9 mouse cellular contexts compared by ENCODE assay signal in the genomic region with DNA sequence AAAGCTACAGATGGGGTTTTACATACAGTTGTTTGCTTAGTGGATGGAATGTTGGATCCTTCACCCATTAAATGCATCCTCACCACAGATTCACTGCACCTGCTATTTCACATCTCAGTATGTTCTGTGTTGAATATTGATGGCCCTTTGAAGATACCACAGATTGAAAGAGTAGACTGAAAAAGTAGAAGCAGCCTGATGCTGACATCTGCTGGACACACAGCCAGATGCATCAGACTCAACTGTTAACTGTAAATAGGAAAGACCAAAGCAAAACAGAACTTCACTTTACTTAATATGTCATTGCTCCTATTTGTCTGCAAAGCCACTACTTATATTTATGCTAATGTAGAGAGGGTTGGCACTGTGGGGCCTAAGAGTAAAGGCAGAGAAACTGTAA.
DNase-seq lines count a peak whose midpoint lies in the region; ATAC-seq and TF ChIP-seq lines count a peak whose summit lies in the region.
"Had no signal": no experiment of that assay in that cellular context is flagged by ENCODE, and none has a peak within 500 bp of the region (broad histone marks: within the 10 kb centered on the region; RNA-seq: fewer than 3 reads in every experiment).

No protein-coding gene starts in this region.

- in situ Hi-C loops in CH12.LX (cut with MboI; ENCODE audit: low pct_ligation_motif_present, low pct_unique_long_range_greater_than_20kb, low sequenced_read_pairs) = loop anchor here (10.0 kb wide), 1 partner anchor 215 kb away; no protein-coding TSS in a partner anchor

- no peak overlapping the region for H3K4me2 ChIP-seq in forebrain, embryonic 11.5 days (ENCODE audit: low read depth, low read length, severe bottlenecking)
- no peak overlapping the region for H3K4me2 ChIP-seq in CH12.LX (ENCODE audit: insufficient read depth, low read depth, poor library complexity, severe bottlenecking)
- no peak overlapping the region for H3K4me2 ChIP-seq in hindbrain, embryonic 14.5 days (replicated peaks)

- H3K9ac ChIP-seq in forebrain, embryonic 11.5 days (ENCODE audit: low read length) = no peak overlapping the region
- H3K9ac ChIP-seq in CH12.LX (ENCODE audit: insufficient read depth, low read depth) = no peak overlapping the region
- H3K9ac ChIP-seq in hindbrain, embryonic 14.5 days = no peak overlapping the region

- H3K79me2 ChIP-seq in CH12.LX (replicated peaks; ENCODE audit: control insufficient read depth, extremely low read depth, insufficient read depth, poor library complexity, severe bottlenecking) = no peaks in the 10 kb centered on the region

- H3K4me1 ChIP-seq in forebrain, embryonic 11.5 days (replicated peaks; ENCODE audit: control insufficient read depth, insufficient read depth, low read length) = no peaks in the 10 kb centered on the region
- no peaks in the 10 kb centered on the region for H3K4me1 ChIP-seq in forebrain, embryonic 10.5 days
- H3K4me1 ChIP-seq in CH12.LX (ENCODE audit: control insufficient read depth in 1 of 2, insufficient read depth in 2 of 2) = no peaks in the 10 kb centered on the region
- no peaks in the 10 kb centered on the region for H3K4me1 ChIP-seq in hindbrain, embryonic 14.5 days (replicated peaks; ENCODE audit: control insufficient read depth, insufficient read depth, low read length)
- H3K4me1 ChIP-seq: megakaryocyte, embryonic 14.5 days had no signal

- ATAC-seq in forebrain, embryonic 11.5 days (replicated peaks; ENCODE audit: low FRiP score) = peak; percentile 49; the same call in 1 of the 2 replicates
- ATAC-seq in common myeloid progenitor, adult 5-6 weeks (replicated peaks; ENCODE audit: low read depth, poor library complexity, severe bottlenecking) = peak; percentile 76
- ATAC-seq in hindbrain, embryonic 14.5 days (ENCODE audit: low FRiP score) = peak; percentile 77

- no peak for DNase-seq in forebrain, embryonic 11.5 days (ENCODE audit: low spot score)
- DNase-seq in forebrain, embryonic 10.5 days (ENCODE audit: extremely low spot score, low spot score) = no peak
- peak; percentile 54 for DNase-seq in CH12.LX (ENCODE audit: extremely low read depth)
- peak; percentile 81 for DNase-seq in hindbrain, embryonic 14.5 days (ENCODE audit: low spot score)
- peak; percentile 38 for DNase-seq in mesoderm, embryonic 11.5 days (ENCODE audit: low read depth, low spot score)
- no peak for DNase-seq in spleen, postnatal 36 days (ENCODE audit: low spot score in 2 of 2)
- no peak for DNase-seq in thymus, postnatal 4 days

- TF ChIP-seq POLR2A in CH12.LX (IDR thresholded peaks at IDR 0.05; ENCODE audit: low read depth, low read length) = no peak

- dilution Hi-C loops in CH12.LX (cut with MboI; ENCODE audit: extremely low pct_ligation_motif_present, extremely low pct_unique_long_range_greater_than_20kb, low sequenced_read_pairs) = no loop called here

- H3K27ac ChIP-seq in forebrain, embryonic 11.5 days (ENCODE audit: low read depth, low read length) = no peak overlapping the region
- H3K27ac ChIP-seq in forebrain, embryonic 10.5 days = no peak overlapping the region
- no peak overlapping the region for H3K27ac ChIP-seq in CH12.LX (ENCODE audit: insufficient read depth, low read depth)
- H3K27ac ChIP-seq in hindbrain, embryonic 14.5 days = no peak overlapping the region

- H3K27me3 ChIP-seq in forebrain, embryonic 11.5 days (ENCODE audit: control insufficient read depth, insufficient read depth, low read length) = no peaks in the 10 kb centered on the region
- H3K27me3 ChIP-seq in forebrain, embryonic 10.5 days (ENCODE audit: poor library complexity, severe bottlenecking) = no peaks in the 10 kb centered on the region
- no peaks in the 10 kb centered on the region for H3K27me3 ChIP-seq in CH12.LX (replicated peaks)
- H3K27me3 ChIP-seq in hindbrain, embryonic 14.5 days (ENCODE audit: control insufficient read depth, insufficient read depth, low read length) = no peaks in the 10 kb centered on the region
- H3K27me3 ChIP-seq: megakaryocyte, embryonic 14.5 days had no signal

- no peak overlapping the region for H3K4me3 ChIP-seq in forebrain, embryonic 11.5 days (ENCODE audit: low read depth, low read length)
- no peak overlapping the region for H3K4me3 ChIP-seq in forebrain, embryonic 10.5 days
- no peak overlapping the region for H3K4me3 ChIP-seq in CH12.LX (replicated peaks in 1 of 3; ENCODE audit: low read depth in 2 of 3, low read length in 2 of 3, poor library complexity in 1 of 3)
- H3K4me3 ChIP-seq in hindbrain, embryonic 14.5 days (replicated peaks; ENCODE audit: low read length) = no peak overlapping the region
- H3K4me3 ChIP-seq: megakaryocyte, embryonic 14.5 days had no signal

- H3K9me3 ChIP-seq in forebrain, embryonic 11.5 days (ENCODE audit: control insufficient read depth, low read length) = no peaks in the 10 kb centered on the region
- H3K9me3 ChIP-seq in forebrain, embryonic 10.5 days = no peaks in the 10 kb centered on the region
- H3K9me3 ChIP-seq in CH12.LX (replicated peaks; ENCODE audit: low read length) = no peaks in the 10 kb centered on the region
- H3K9me3 ChIP-seq in hindbrain, embryonic 14.5 days (ENCODE audit: control insufficient read depth, low read length) = no peaks in the 10 kb centered on the region
- H3K9me3 ChIP-seq: megakaryocyte, embryonic 14.5 days had no signal

- peak; percentile 94 for TF ChIP-seq RAD21 in CH12.LX (IDR thresholded peaks at IDR 0.05; ENCODE audit: low read depth, low read length)

- no peak for TF ChIP-seq EP300 in CH12.LX (IDR thresholded peaks at IDR 0.05; ENCODE audit: low read length)

- peak; percentile 63 to 93 for TF ChIP-seq CTCF in CH12.LX (conservative IDR thresholded peaks at IDR 0.05 in 1 of 2, IDR thresholded peaks at IDR 0.05 in 1 of 2; ENCODE audit: low read depth in 2 of 2, low read length in 2 of 2)

- H3K36me3 ChIP-seq in forebrain, embryonic 11.5 days (ENCODE audit: control insufficient read depth, insufficient read depth, low read length) = no peaks in the 10 kb centered on the region
- H3K36me3 ChIP-seq in forebrain, embryonic 10.5 days (replicated peaks) = no peaks in the 10 kb centered on the region
- no peaks in the 10 kb centered on the region for H3K36me3 ChIP-seq in CH12.LX (replicated peaks in 1 of 2; ENCODE audit: control insufficient read depth in 1 of 2, insufficient read depth in 1 of 2, low read length in 1 of 2)
- H3K36me3 ChIP-seq in hindbrain, embryonic 14.5 days (replicated peaks; ENCODE audit: control insufficient read depth, insufficient read depth) = no peaks in the 10 kb centered on the region

TF ChIP-seq in CH12.LX, 34 proteins besides CTCF, POLR2A, EP300 and RAD21:
- TF ChIP-seq HCFC1 (IDR thresholded peaks at IDR 0.05; ENCODE audit: low read depth, low read length) = no peak
- TF ChIP-seq ZC3H11A (IDR thresholded peaks at IDR 0.05; ENCODE audit: low read depth, low read length) = peak; percentile 71
- no peak for TF ChIP-seq MXI1 (IDR thresholded peaks at IDR 0.05; ENCODE audit: low read depth, low read length)
- peak; percentile 91 for TF ChIP-seq SMC3 (IDR thresholded peaks at IDR 0.05; ENCODE audit: low read depth, low read length)
- 0 out of 2 replicates have a peak, but pooled peaks have one; percentile 3 for TF ChIP-seq USF2 (conservative IDR thresholded peaks at IDR 0.05; ENCODE audit: low read depth, low read length)
- TF ChIP-seq JUND (conservative IDR thresholded peaks at IDR 0.05; ENCODE audit: low read depth, low read length) = peak; percentile 32

Comparison
In these comparisons a context has a peak if more than half of its experiments do, and no peak if none do; other contexts are left out.
1. DNase-seq: peak in CH12.LX (single experiment), hindbrain, embryonic 14.5 days (single experiment) and mesoderm, embryonic 11.5 days (single experiment); none in forebrain, embryonic 11.5 days (single experiment), forebrain, embryonic 10.5 days (single experiment), spleen, postnatal 36 days (0 of 2) and thymus, postnatal 4 days (single experiment).
2. Peak in every context shown above with its lines, with median percentiles within 50 percentile points of each other: ATAC-seq.